Mouse (Mus musculus): ENCODE data around the gene Mael.

Mael gene

GRCm38 (mm10) chr1:166238315-166238969 is at the start of gene Mael:
TSS of gene Mael (minus strand) at chr1:166238747.
- no peak for DNase-seq (ENCODE audit: low read depth in 2 of 2, low spot score in 2 of 2)

- DNase-seq (ENCODE audit: low read depth in 2 of 2, low spot score in 2 of 2), result no peak
These were observed 47.7 kb upstream of the Mael start for GRCm38 (mm10) chr1:166286231-166286630.

GRCm38 (mm10) chr1:166284390-166284789 is 45.8 kb upstream of the Mael start:
- DNase-seq (ENCODE audit: low read depth in 2 of 2, low spot score in 2 of 2), result no peak

- DNase-seq (ENCODE audit: low read depth in 2 of 2, low spot score in 2 of 2), result no peak
These were observed 44.9 kb upstream of the Mael start for GRCm38 (mm10) chr1:166283451-166283850.

- no peak for DNase-seq (ENCODE audit: low read depth in 2 of 2, low spot score in 2 of 2)
These were observed 44.2 kb upstream of the Mael start for GRCm38 (mm10) chr1:166282597-166283210.

- no peak for DNase-seq (ENCODE audit: low read depth in 2 of 2, low spot score in 2 of 2)
These were observed 43.3 kb upstream of the Mael start for GRCm38 (mm10) chr1:166281836-166282235.

GRCm38 (mm10) chr1:166281287-166281686 is 42.7 kb upstream of the Mael start:
- DNase-seq (ENCODE audit: low read depth in 2 of 2, low spot score in 2 of 2), result no peak

GRCm38 (mm10) chr1:166280566-166280965 is 42.0 kb upstream of the Mael start:
- no peak for DNase-seq (ENCODE audit: low read depth in 2 of 2, low spot score in 2 of 2)

- DNase-seq (ENCODE audit: low read depth in 2 of 2, low spot score in 2 of 2), result no peak
These were observed 41.1 kb upstream of the Mael start for GRCm38 (mm10) chr1:166279580-166280206.

- no peak for DNase-seq (ENCODE audit: low read depth in 2 of 2, low spot score in 2 of 2)
These were observed 40.2 kb upstream of the Mael start for GRCm38 (mm10) chr1:166278786-166279185.

GRCm38 (mm10) chr1:166268218-166268617 is 29.7 kb upstream of the Mael start:
- no peak for DNase-seq (ENCODE audit: low read depth in 2 of 2, low spot score in 2 of 2)

- peak in 1 of 2 experiments; percentile 24 for DNase-seq (ENCODE audit: low read depth in 2 of 2, low spot score in 2 of 2)
These were observed 28.4 kb upstream of the Mael start for GRCm38 (mm10) chr1:166266918-166267317.

- no peak for DNase-seq (ENCODE audit: low read depth in 2 of 2, low spot score in 2 of 2)
These were observed 27.6 kb upstream of the Mael start for GRCm38 (mm10) chr1:166266001-166266705.

GRCm38 (mm10) chr1:166259526-166259925 is 21.0 kb upstream of the Mael start:
- DNase-seq (ENCODE audit: low read depth in 2 of 2, low spot score in 2 of 2), result no peak

- DNase-seq (ENCODE audit: low read depth in 2 of 2, low spot score in 2 of 2), result no peak
These were observed 18.4 kb upstream of the Mael start for GRCm38 (mm10) chr1:166256898-166257297.

GRCm38 (mm10) chr1:166256302-166256701 is 17.8 kb upstream of the Mael start:
- DNase-seq (ENCODE audit: low read depth in 2 of 2, low spot score in 2 of 2), result no peak

GRCm38 (mm10) chr1:166255651-166256050 is 17.1 kb upstream of the Mael start:
- DNase-seq (ENCODE audit: low read depth in 2 of 2, low spot score in 2 of 2), result no peak

- no peak for DNase-seq (ENCODE audit: low read depth in 2 of 2, low spot score in 2 of 2)
These were observed 16.5 kb upstream of the Mael start for GRCm38 (mm10) chr1:166255091-166255490.

GRCm38 (mm10) chr1:166253898-166254894 is 15.6 kb upstream of the Mael start, which contains the start of gene Ildr2:
TSS of gene Ildr2 (plus strand) at chr1:166254139.
- DNase-seq (ENCODE audit: low read depth in 2 of 2, low spot score in 2 of 2), result no peak

GRCm38 (mm10) chr1:166244285-166244684 is 5.7 kb upstream of the Mael start:
- DNase-seq (ENCODE audit: low read depth in 2 of 2, low spot score in 2 of 2), result no peak

GRCm38 (mm10) chr1:166214181-166214580 is 24.4 kb downstream of the Mael start:
- no peak for DNase-seq (ENCODE audit: low read depth in 2 of 2, low spot score in 2 of 2)
